Mouse (Mus musculus) MEL (cell line): ENCODE measurements around the gene Vmn1r201. TPM values are rescaled to one million over a fixed set of nuclear protein-coding genes. Genes with fewer than 3 reads are reported as not detected.

Experiments
- DNase-seq: peaks from one replicate; pipeline ENCODE4 v3.0.0; 2011; ENCODE audit warnings: low read depth, low spot score
- H3K27ac ChIP-seq: 2 replicates; pipeline ENCODE4 v1.5.1; 2012; ENCODE audit warnings: low read depth, mild to moderate bottlenecking, control low read depth, low read length, moderate library complexity; ENCODE audit not compliant: control insufficient read depth
- H3K27me3 ChIP-seq, 2 experiments: fragments of 150-350 bp in 1 of 2; sonication (generic) in 1 of 2; 2 replicates each; pipeline ENCODE4 v1.6.1; 2012; ENCODE audit warnings: low read length in 2 of 2, mild to moderate bottlenecking in 2 of 2, improper control_type of control experiment in 1 of 2, moderate library complexity in 1 of 2; ENCODE audit not compliant: insufficient read depth in 2 of 2, control insufficient read depth in 1 of 2
- H3K36me3 ChIP-seq, 2 experiments: 2 replicates each; pipeline ENCODE4 v1.6.1; 2012 to 2014; ENCODE audit warnings: low read length in 2 of 2, improper control_type of control experiment in 1 of 2, inconsistent platforms in 1 of 2, mild to moderate bottlenecking in 1 of 2; ENCODE audit not compliant: insufficient read depth in 2 of 2, control insufficient read depth in 1 of 2
- H3K4me1 ChIP-seq, 2 experiments: fragments of 150-350 bp in 1 of 2; sonication (generic) in 1 of 2; 2 replicates each; pipeline ENCODE4 v1.6.1; 2012; ENCODE audit warnings: low read length in 2 of 2, improper control_type of control experiment in 1 of 2, mild to moderate bottlenecking in 1 of 2; ENCODE audit not compliant: insufficient read depth in 2 of 2, control insufficient read depth in 1 of 2
- H3K4me3 ChIP-seq, 2 experiments: fragments of 150-350 bp in 1 of 2; sonication (generic) in 1 of 2; 2 replicates each; pipeline ENCODE4 v1.5.1; 2012; ENCODE audit warnings: low read depth in 2 of 2, low read length in 2 of 2, mild to moderate bottlenecking in 2 of 2, moderate library complexity in 2 of 2, control low read depth in 1 of 2, improper control_type of control experiment in 1 of 2; ENCODE audit not compliant: control insufficient read depth in 1 of 2, insufficient read depth in 1 of 2
- H3K79me2 ChIP-seq: 2 replicates; pipeline ENCODE4 v1.6.1; 2012; ENCODE audit warnings: mild to moderate bottlenecking, low read length, moderate library complexity; ENCODE audit not compliant: control insufficient read depth, poor library complexity, insufficient read depth
- H3K9ac ChIP-seq: 2 replicates; pipeline ENCODE4 v1.6.1; 2012; ENCODE audit warnings: low read depth, mild to moderate bottlenecking, control low read depth, low read length, moderate library complexity; ENCODE audit not compliant: control insufficient read depth, poor library complexity, severe bottlenecking
- H3K9me3 ChIP-seq: fragments of 150-350 bp; sonication (generic); replicated peaks from 2 replicates; pipeline ENCODE4 v1.6.1; 2012; ENCODE audit warnings: mild to moderate bottlenecking, low read length, improper control_type of control experiment, moderate library complexity; ENCODE audit not compliant: insufficient read depth
- ETS1 ChIP-seq: IDR thresholded peaks from 2 replicates; pipeline ENCODE4 v1.6.1; 2012; ENCODE audit warnings: low read depth, mild to moderate bottlenecking, inconsistent platforms, low read length, improper control_type of control experiment, moderate library complexity
- HCFC1 ChIP-seq: IDR thresholded peaks from 2 replicates; pipeline ENCODE4 v1.6.1; 2012; ENCODE audit warnings: low read depth, mild to moderate bottlenecking, inconsistent platforms, low read length, improper control_type of control experiment, moderate library complexity
- JUND ChIP-seq: IDR thresholded peaks from 2 replicates; pipeline ENCODE4 v1.6.1; 2011; ENCODE audit warnings: low read depth, mild to moderate bottlenecking, improper control_type of control experiment, low read length
- KAT2A ChIP-seq: conservative IDR thresholded peaks from 2 replicates; pipeline ENCODE4 v1.6.1; 2012; ENCODE audit warnings: low read depth, low read length, improper control_type of control experiment, inconsistent platforms
- MAFK ChIP-seq: IDR thresholded peaks from 2 replicates; pipeline ENCODE4 v1.6.1; 2011; ENCODE audit warnings: low read depth, mild to moderate bottlenecking, low read length, improper control_type of control experiment, borderline replicate concordance
- MAZ ChIP-seq: IDR thresholded peaks from 2 replicates; pipeline ENCODE4 v1.6.1; 2012; ENCODE audit warnings: low read depth, mild to moderate bottlenecking, inconsistent platforms, low read length, improper control_type of control experiment
- MXI1 ChIP-seq: IDR thresholded peaks from 2 replicates; pipeline ENCODE4 v1.6.1; 2011; ENCODE audit warnings: mild to moderate bottlenecking, low read depth, low read length, improper control_type of control experiment
- MYB ChIP-seq: IDR thresholded peaks from 2 replicates; pipeline ENCODE4 v1.6.1; 2011; ENCODE audit warnings: mild to moderate bottlenecking, low read depth, low read length, improper control_type of control experiment
- NRF1 ChIP-seq: IDR thresholded peaks from 2 replicates; pipeline ENCODE4 v1.6.1; 2014; ENCODE audit warnings: low read depth, mild to moderate bottlenecking, inconsistent platforms, low read length, improper control_type of control experiment, moderate library complexity; ENCODE audit not compliant: poor library complexity, insufficient read depth, severe bottlenecking
- POLR2AphosphoS2 ChIP-seq: IDR thresholded peaks from 2 replicates; pipeline ENCODE4 v1.6.1; 2011; ENCODE audit warnings: low read length, improper control_type of control experiment
- RCOR1 ChIP-seq: IDR thresholded peaks from 2 replicates; pipeline ENCODE4 v1.6.1; 2012; ENCODE audit warnings: low read depth, mild to moderate bottlenecking, inconsistent platforms, low read length, improper control_type of control experiment
- SIN3A ChIP-seq: IDR thresholded peaks from 2 replicates; pipeline ENCODE4 v1.6.1; 2012; ENCODE audit warnings: low read length, improper control_type of control experiment, inconsistent platforms
- TAL1 ChIP-seq: IDR thresholded peaks from 2 replicates; pipeline ENCODE4 v1.6.1; 2012; ENCODE audit warnings: mild to moderate bottlenecking, inconsistent platforms, low read length, moderate library complexity, mixed read lengths
- TBP ChIP-seq: IDR thresholded peaks from 2 replicates; pipeline ENCODE4 v1.8.0; 2011; ENCODE audit warnings: low read depth, low read length, improper control_type of control experiment
- USF1 ChIP-seq: IDR thresholded peaks from 2 replicates; pipeline ENCODE4 v1.6.1; 2014; ENCODE audit warnings: low read depth, mild to moderate bottlenecking, inconsistent platforms, low read length, improper control_type of control experiment, moderate library complexity
- ZKSCAN1 ChIP-seq: IDR thresholded peaks from 2 replicates; pipeline ENCODE4 v1.6.1; 2012; ENCODE audit warnings: low read depth, mild to moderate bottlenecking, inconsistent platforms, low read length, improper control_type of control experiment, moderate library complexity
- polyA plus RNA-seq, 2 experiments: library from polyadenylated mRNA; stranded (reverse) in 1 of 2; unstranded in 1 of 2; fragments of >175 nt in 1 of 2; fragments of >200 nt in 1 of 2; gene quantifications; 2 replicates each; pipeline versions ENCODE4 v1.2.1 to v1.2.4; 2012; ENCODE audit warnings: low replicate concordance in 2 of 2, low read depth in 1 of 2; ENCODE audit not compliant: insufficient read length in 2 of 2, insufficient read depth in 1 of 2, missing spikeins in 1 of 2
- total RNA-seq: library from RNA; depleted of rRNA; stranded (reverse); fragments of 300-350 nt; gene quantifications from 2 replicates; pipeline ENCODE4 v1.2.3, GENCODE M21; 2012; rRNA removed

Vmn1r201 gene
- total and polyA plus RNA-seq, 3 experiments = not detected

GRCm38 (mm10) chr13:22502431-22502830 lies 30.7 kb downstream of the Vmn1r201 start:
- DNase-seq = no peak
- H3K4me3 ChIP-seq = no peak overlapping the region
- H3K79me2 ChIP-seq = no peaks in the 10 kb centered on the region
- H3K27ac ChIP-seq = no peak overlapping the region
- H3K27me3 ChIP-seq = no peaks in the 10 kb centered on the region
- H3K36me3 ChIP-seq = no peaks in the 10 kb centered on the region
- no peak overlapping the region for H3K9ac ChIP-seq
- H3K9me3 ChIP-seq = no peaks in the 10 kb centered on the region
- no peak for TF ChIP-seq RCOR1
- no peak for TF ChIP-seq SIN3A
- H3K4me1 ChIP-seq = no peaks in the 10 kb centered on the region

GRCm38 (mm10) chr13:22505281-22505680 lies 33.6 kb downstream of the Vmn1r201 start, which contains the start of gene Vmn1r202:
Vmn1r202 (minus strand) TSS chr13:22505381.
- no peak within 1 kb of the TSS for H3K4me3 ChIP-seq
- DNase-seq = no peak
- H3K9ac ChIP-seq = no peak within 1 kb of the TSS
- no peaks in the 10 kb centered on the region for H3K36me3 ChIP-seq
- no peak within 1 kb of the TSS for H3K27ac ChIP-seq
- H3K27me3 ChIP-seq = no peaks in the 10 kb centered on the region
- H3K4me1 ChIP-seq = no peaks in the 10 kb centered on the region
- no peaks in the 10 kb centered on the region for H3K9me3 ChIP-seq
- TF ChIP-seq MAFK = no peak
- no peak for TF ChIP-seq MYB
- TF ChIP-seq HCFC1 = no peak
- TF ChIP-seq MAZ = no peak
- TF ChIP-seq NRF1 = no peak
- no peak for TF ChIP-seq POLR2AphosphoS2
- TF ChIP-seq USF1 = no peak
- no peak for TF ChIP-seq TAL1
- TF ChIP-seq ZKSCAN1 = no peak
- TF ChIP-seq MXI1 = no peak
- TF ChIP-seq JUND = no peak
- no peak for TF ChIP-seq KAT2A
- TF ChIP-seq ETS1 = no peak
- TF ChIP-seq, all 39 proteins: peak for 0
- H3K79me2 ChIP-seq = no peaks in the 10 kb centered on the region

DNA sequence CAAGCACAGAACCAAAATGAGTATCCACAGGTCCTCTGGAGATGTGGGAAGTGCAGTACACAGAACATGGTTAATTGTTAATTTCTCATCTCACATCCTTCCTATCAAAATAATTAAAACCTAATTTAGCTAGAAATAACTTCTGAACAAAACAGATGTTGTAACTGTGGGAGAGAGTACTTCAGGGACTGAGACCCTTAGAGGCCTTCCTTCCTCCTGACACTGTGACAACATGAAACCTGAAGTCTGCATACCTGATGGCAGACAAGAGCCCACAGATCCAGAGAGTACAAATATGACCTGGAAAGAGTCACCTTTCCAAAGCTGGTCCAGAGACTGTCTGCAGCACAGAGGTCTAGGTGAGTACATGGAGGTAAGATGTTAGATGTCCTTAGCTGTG lies 46.1 kb downstream of the Vmn1r201 start, which contains the start of gene Vmn1r203:
Gene Vmn1r203, plus strand, starts transcription at position 301 of the 400 bp plus-strand sequence.
- H3K9ac ChIP-seq = no peak within 1 kb of the TSS
- DNase-seq = no peak
- no peaks in the 10 kb centered on the region for H3K27me3 ChIP-seq
- H3K9me3 ChIP-seq = no peaks in the 10 kb centered on the region
- no peaks in the 10 kb centered on the region for H3K79me2 ChIP-seq
- no peaks in the 10 kb centered on the region for H3K4me1 ChIP-seq
- H3K27ac ChIP-seq = no peak within 1 kb of the TSS
- no peak for TF ChIP-seq TBP
- H3K4me3 ChIP-seq = no peak within 1 kb of the TSS
- H3K36me3 ChIP-seq = no peaks in the 10 kb centered on the region

Other genes starting within 250 kb of the Vmn1r201 start
- not detected in 2 replicates for gene Vmn1r193, start 248.8 kb upstream of the Vmn1r201 start, total RNA-seq
- not detected for gene Vmn1r193, start 248.8 kb upstream of the Vmn1r201 start, polyA plus RNA-seq
- not detected in 2 replicates for gene Vmn1r194, start 227.7 kb upstream of the Vmn1r201 start, total RNA-seq
- not detected for gene Vmn1r194, start 227.7 kb upstream of the Vmn1r201 start, polyA plus RNA-seq
- gene Vmn1r195, start 201.4 kb upstream of the Vmn1r201 start, total RNA-seq = not detected in 2 replicates
- not detected for gene Vmn1r195, start 201.4 kb upstream of the Vmn1r201 start, polyA plus RNA-seq
- 0.03 TPM in 1 of 2 replicates, not detected in the other for gene Vmn1r196, start 182.0 kb upstream of the Vmn1r201 start, total RNA-seq
- gene Vmn1r196, start 182.0 kb upstream of the Vmn1r201 start, polyA plus RNA-seq = not detected
- not detected in 2 replicates for gene Vmn1r197, start 147.3 kb upstream of the Vmn1r201 start, total RNA-seq
- gene Vmn1r197, start 147.3 kb upstream of the Vmn1r201 start, polyA plus RNA-seq = not detected
- gene Vmn1r198, start 121.6 kb upstream of the Vmn1r201 start, total RNA-seq = not detected in 2 replicates
- not detected for gene Vmn1r198, start 121.6 kb upstream of the Vmn1r201 start, polyA plus RNA-seq
- gene Vmn1r199, start 92.1 kb upstream of the Vmn1r201 start, total RNA-seq = not detected in 2 replicates
- gene Vmn1r199, start 92.1 kb upstream of the Vmn1r201 start, polyA plus RNA-seq = not detected
- gene Vmn1r200, start 81.5 kb upstream of the Vmn1r201 start, total RNA-seq = not detected in 2 replicates
- gene Vmn1r200, start 81.5 kb upstream of the Vmn1r201 start, polyA plus RNA-seq = not detected
- gene Vmn1r202, start 33.5 kb downstream of the Vmn1r201 start, total RNA-seq = not detected in 2 replicates
- gene Vmn1r202, start 33.5 kb downstream of the Vmn1r201 start, polyA plus RNA-seq = not detected
- gene Vmn1r203, start 46.2 kb downstream of the Vmn1r201 start, total RNA-seq = 0.04 TPM in 1 of 2 replicates, not detected in the other
- under 1 TPM in 1 of 2 experiments, not detected in 1; 0.04 TPM for gene Vmn1r203, start 46.2 kb downstream of the Vmn1r201 start, polyA plus RNA-seq
- not detected in 2 replicates for gene Vmn1r204, start 81.3 kb downstream of the Vmn1r201 start, total RNA-seq
- not detected for gene Vmn1r204, start 81.3 kb downstream of the Vmn1r201 start, polyA plus RNA-seq
- gene Vmn1r205, start 121.1 kb downstream of the Vmn1r201 start, total RNA-seq = not detected in 2 replicates
- not detected for gene Vmn1r205, start 121.1 kb downstream of the Vmn1r201 start, polyA plus RNA-seq
- gene Vmn1r206, start 152.3 kb downstream of the Vmn1r201 start, total RNA-seq = not detected in 2 replicates
- under 1 TPM in 1 of 2 experiments, not detected in 1; 0.03 TPM for gene Vmn1r206, start 152.3 kb downstream of the Vmn1r201 start, polyA plus RNA-seq